Mouse (Mus musculus) urinary bladder, postnatal 4 days (tissue): Measurements from ENCODE around the gene Ttll3.

ENCODE experiments used
- DNase-seq, 2 experiments: peaks; one replicate each; pipeline ENCODE4 v3.0.0; 2021 to 2022; ENCODE audit warnings: low spot score in 2 of 2

Gene Ttll3

GRCm38 (mm10) chr6:113377496-113378385, 11.3 kb upstream of the Ttll3 start, which contains the start of the genes Tada3 and Arpc4:
TSS of gene Tada3 (minus strand) at chr6:113377883.
TSS of gene Arpc4 (plus strand) at chr6:113378115.
- peak; percentile 87 to 92 for DNase-seq

GRCm38 (mm10) chr6:113379246-113379645, 9.8 kb upstream of the Ttll3 start:
- DNase-seq: no peak

- no peak for DNase-seq
These were observed 8.6 kb upstream of the Ttll3 start for GRCm38 (mm10) chr6:113380480-113380879.

- no peak for DNase-seq
These were observed 4.6 kb upstream of the Ttll3 start for GRCm38 (mm10) chr6:113384351-113384927.

GRCm38 (mm10) chr6:113385160-113385714, 3.8 kb upstream of the Ttll3 start:
- DNase-seq: no peak

- no peak for DNase-seq
These were observed 3.0 kb upstream of the Ttll3 start for GRCm38 (mm10) chr6:113386025-113386424.

- DNase-seq: no peak
These were observed 1.7 kb downstream of the Ttll3 start for GRCm38 (mm10) chr6:113390715-113391114.

GRCm38 (mm10) chr6:113392015-113392386, 2.9 kb downstream of the Ttll3 start:
- no peak for DNase-seq

- peak in 1 of 2 experiments; percentile 42 for DNase-seq
These were observed 3.5 kb downstream of the Ttll3 start for GRCm38 (mm10) chr6:113392387-113393071.

GRCm38 (mm10) chr6:113393951-113394350, 4.9 kb downstream of the Ttll3 start:
- no peak for DNase-seq

- DNase-seq: no peak
These were observed 5.8 kb downstream of the Ttll3 start for GRCm38 (mm10) chr6:113394811-113395210.

GRCm38 (mm10) chr6:113395501-113395900, 6.4 kb downstream of the Ttll3 start:
- DNase-seq: no peak

- no peak for DNase-seq
These were observed 7.4 kb downstream of the Ttll3 start for GRCm38 (mm10) chr6:113396270-113397030.

- no peak for DNase-seq
These were observed 13.0 kb downstream of the Ttll3 start for GRCm38 (mm10) chr6:113402094-113402493.

- no peak for DNase-seq
These were observed 15.8 kb downstream of the Ttll3 start for GRCm38 (mm10) chr6:113404649-113405448.

GRCm38 (mm10) chr6:113405483-113405882, 16.4 kb downstream of the Ttll3 start:
- no peak for DNase-seq

- no peak for DNase-seq
These were observed 17.6 kb downstream of the Ttll3 start for GRCm38 (mm10) chr6:113406683-113407082.

- DNase-seq: no peak
These were observed 20.9 kb downstream of the Ttll3 start for GRCm38 (mm10) chr6:113410001-113410400.

GRCm38 (mm10) chr6:113416416-113416815, 27.4 kb downstream of the Ttll3 start:
- DNase-seq: no peak

- DNase-seq: no peak
These were observed 29.6 kb downstream of the Ttll3 start for GRCm38 (mm10) chr6:113418441-113419198.
